Mouse (Mus musculus): ENCODE data around the gene Snx29.

DNA sequence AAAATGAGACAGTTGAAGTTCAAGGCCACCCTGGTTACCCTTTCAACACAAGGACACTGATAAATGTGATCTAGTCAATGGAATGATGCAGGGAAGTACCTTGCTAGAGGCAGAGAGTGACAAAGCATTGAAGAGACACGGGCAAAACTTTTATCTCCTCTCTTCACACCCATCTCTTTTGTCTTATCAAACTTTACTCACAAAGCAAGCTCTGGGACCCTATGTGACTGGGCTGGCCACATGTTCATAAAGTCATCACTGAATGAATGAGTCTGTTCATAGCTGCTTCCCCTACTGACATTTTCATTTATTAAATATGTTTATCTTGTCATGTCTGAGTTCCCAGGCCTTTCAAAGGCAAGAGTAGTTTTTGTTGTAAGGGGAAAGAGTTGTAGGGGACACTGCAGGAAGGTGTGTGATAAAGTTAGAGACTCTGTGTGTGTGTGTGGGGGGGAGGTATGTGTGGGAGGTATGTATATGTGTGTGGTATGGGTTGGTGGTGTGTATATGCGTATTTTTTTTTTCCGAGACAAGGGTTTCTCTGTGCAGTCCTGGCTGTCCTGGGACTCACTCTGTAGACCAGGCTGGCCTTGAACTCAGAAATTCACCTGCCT, 291.8 kb downstream of the Snx29 start:
- no peak for TF ChIP-seq POLR2A (IDR thresholded peaks at IDR 0.05; ENCODE audit: borderline replicate concordance, extremely low read depth, insufficient read depth, insufficient read length, poor library complexity, severe bottlenecking)
- TF ChIP-seq CTCF (IDR thresholded peaks at IDR 0.05; ENCODE audit: borderline replicate concordance, extremely low read depth, insufficient read depth, insufficient read length), result no peak
